Mouse (Mus musculus) ZHBTc4 (cell line): Measurements from ENCODE around the gene Rpn2.

ENCODE experiments used
- DNase-seq: peaks from one replicate; pipeline ENCODE4 v3.0.0-alpha.2; 2011; ENCODE audit warnings: low read depth, low spot score

Rpn2 gene

GRCm38 (mm10) chr2:157310963-157311637 is 32.3 kb downstream of the Rpn2 start:
- no peak for DNase-seq

DNA sequence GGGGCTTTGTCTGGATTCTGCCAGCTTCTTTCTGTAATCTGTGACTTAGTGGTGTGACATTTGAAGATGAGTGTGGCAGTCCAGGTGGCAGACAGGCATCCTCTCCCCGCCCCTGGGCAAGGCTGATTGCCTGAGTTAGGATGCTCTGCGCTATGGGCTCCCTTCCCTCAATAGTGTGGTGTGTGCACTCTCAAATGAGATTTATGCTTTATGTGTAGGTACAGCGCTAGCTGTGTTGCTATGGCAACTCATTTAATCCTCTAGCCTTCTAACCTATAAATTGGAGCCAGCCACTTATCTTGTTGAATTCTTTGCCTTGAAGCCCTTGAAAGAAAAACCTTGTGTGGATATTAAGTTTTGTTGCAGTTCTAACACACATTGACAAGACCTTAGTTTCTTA is 34.9 kb downstream of the Rpn2 start:
- DNase-seq, result no peak

- DNase-seq, result no peak
Observed at GRCm38 (mm10) chr2:157314310-157314709, 35.5 kb downstream of the Rpn2 start.

GRCm38 (mm10) chr2:157315486-157315885 is 36.7 kb downstream of the Rpn2 start:
- no peak for DNase-seq

DNA sequence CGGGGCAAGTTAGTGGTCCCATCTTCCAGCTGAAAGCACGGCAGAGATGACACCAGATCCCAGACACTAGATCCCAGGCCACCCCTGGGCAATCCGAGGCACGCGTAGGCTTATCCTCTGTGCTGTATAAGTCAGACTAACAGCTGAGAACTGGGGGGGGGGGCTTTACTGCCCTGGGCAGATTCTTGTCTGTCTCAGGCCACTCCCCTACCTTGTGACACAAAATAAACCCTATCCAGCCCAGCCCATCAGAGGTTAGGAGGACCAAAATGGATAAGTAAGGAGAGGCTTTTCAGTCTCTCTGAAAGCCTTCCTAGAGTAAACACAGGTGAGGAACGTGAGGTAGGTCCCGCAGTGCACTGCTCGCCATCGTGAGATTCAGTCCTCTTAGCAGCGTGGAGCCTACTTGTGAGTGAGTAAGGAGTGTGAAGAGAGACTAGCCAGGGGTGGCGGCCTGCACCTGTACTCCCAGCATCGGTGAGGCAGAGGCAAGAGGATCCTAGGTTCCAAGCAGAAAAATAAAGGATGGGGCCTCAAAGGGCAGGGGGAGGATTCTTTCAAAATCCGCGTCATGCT is 37.6 kb downstream of the Rpn2 start:
- no peak for DNase-seq

DNA sequence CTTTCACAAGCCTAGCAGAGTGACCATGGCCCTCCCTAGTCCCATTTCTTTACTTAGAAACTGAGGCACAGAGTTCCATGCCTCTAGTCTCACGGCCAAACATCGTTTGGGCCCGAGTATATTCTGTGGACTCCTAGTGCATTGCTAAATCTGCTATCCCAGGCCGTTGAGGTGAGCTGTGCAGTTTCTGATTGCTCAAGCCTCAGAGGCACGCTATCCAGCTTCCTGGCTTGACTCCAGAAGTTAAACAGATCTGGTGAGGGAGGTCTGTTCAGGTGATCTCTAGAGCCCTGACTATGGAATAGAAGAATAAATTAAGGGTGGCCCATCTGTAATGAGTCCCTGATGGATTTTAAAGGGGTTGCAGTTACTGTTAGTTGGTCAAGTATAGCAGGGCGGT is 38.4 kb downstream of the Rpn2 start:
- no peak for DNase-seq

- DNase-seq, result no peak
Observed at GRCm38 (mm10) chr2:157320135-157320534, 41.3 kb downstream of the Rpn2 start.

GRCm38 (mm10) chr2:157320886-157321285 is 42.1 kb downstream of the Rpn2 start:
- no peak for DNase-seq

- DNase-seq, result no peak
Observed at GRCm38 (mm10) chr2:157322029-157322766, 43.4 kb downstream of the Rpn2 start.

DNA sequence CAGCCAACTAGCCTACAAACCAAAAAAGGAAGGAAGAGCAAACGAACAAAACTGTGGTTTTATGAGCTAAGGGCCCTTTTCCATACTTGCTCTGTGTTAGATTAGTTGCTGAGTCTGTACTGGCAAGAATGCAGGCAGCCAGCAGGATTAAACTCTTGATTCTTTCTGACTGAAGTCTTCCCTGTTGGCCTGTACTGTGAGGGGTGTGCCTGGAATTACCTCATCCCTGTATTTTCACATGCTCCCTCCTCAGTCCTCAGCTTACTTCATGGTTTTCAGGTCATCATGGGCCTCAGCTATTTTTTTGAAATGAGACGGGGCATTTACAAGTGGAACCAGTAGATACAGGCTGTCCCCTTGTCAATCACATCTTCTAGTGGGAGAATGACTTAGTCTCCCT is 46.4 kb downstream of the Rpn2 start:
- DNase-seq, result no peak

DNA sequence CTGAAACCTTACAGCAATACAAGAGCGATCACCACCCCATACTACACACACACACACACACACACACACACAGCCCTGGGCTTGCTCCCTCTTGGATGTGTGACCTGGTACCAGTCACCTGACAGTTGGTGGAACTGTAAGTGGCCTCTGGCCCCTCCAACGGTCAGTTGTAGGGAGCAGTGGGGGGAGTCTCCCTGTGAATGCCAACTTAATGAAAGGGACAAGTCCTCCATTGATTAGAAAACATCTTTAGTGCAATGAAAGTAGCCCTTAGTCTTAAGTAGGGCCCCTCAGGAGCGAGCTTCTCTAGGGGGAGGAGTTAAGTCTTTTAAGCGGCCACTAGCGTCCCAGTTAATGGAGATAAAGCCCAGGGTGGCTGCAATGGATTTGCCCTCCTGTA is 49.3 kb downstream of the Rpn2 start:
- no peak for DNase-seq

- peak; percentile 85 for DNase-seq
Observed at GRCm38 (mm10) chr2:157328570-157328969, 49.8 kb downstream of the Rpn2 start.

- peak; percentile 34 for DNase-seq
Observed at GRCm38 (mm10) chr2:157332059-157332458, 53.2 kb downstream of the Rpn2 start.

DNA sequence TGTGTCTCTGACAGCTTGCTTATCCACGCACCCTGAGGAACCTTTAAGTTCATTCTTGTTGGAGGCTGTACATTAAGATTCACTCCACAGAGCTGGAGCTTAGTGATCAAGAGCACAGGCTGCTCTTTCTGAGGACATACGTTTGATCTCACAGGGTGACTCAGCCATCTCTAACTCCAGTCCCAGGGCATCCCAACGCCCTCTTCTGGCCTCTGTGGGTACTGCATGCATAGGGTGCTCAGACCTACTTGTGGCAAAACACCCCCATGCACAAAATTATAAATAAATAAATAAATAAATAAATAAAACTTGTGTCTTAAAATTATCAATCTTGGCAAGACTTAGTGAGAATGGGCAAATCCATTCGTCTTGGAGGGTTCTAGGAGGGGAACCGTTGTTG is 59.8 kb downstream of the Rpn2 start:
- peak; percentile 92 for DNase-seq

- peak; percentile 47 for DNase-seq
Observed at GRCm38 (mm10) chr2:157339532-157339931, 60.7 kb downstream of the Rpn2 start.

DNA sequence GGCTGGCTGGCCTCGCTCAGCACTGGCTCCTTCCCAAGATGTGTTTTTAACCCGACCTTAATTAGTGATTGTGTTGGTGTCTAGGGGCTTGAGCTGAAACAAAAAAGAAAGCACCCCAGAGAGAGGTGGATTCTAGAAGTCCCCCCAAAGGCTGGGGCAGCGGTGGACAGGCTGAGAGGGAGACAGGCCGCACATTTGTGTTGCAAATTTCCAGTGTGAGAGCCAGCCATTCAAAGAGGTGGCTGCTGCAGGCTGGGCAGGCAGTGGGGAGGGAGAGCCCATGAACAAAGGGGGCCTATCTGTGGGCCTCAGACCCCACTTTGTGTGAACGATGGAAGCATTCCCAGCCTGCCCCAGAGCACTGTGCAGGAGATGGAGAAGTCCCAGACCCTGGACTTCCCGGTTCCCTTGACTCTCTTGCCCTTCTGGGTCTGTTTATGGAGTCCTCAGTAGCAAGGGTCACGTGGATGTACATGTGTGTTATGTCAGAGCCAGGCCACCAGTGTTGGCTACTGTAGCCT is 61.5 kb downstream of the Rpn2 start:
- no peak for DNase-seq

DNA sequence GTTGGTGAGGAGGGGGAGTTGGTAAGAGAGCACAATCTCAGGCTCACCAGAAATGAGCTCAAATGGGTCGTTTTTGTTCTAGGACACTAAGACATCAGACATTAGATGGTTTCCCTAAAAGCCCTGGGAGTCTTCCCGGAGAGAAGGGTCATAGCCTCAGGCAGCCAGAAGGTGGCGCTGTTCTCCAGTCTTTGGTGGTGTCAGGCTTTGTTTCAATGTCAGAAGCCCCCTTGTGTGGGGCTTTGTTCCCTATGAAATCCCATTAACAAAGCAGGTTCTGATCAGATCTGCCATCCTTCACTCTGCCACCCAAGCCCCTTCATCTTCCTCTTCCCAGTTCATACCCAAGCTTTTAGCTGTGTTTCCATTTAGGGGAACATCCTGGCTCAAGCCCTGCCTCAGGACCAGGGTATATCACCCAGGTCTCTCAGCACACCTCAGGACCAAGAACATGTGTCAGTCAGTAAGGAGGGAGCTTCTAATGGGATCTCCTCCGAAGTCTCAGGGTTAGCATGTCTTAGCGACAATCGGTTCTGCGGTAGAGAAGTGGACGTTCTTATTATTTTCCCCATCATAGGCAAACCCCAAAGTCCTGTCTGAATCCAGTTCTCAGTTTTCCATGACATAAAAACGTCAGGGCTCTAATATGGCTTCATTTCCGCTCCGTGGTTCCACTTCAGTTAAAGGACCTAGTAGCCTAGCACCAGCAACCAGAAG is 62.9 kb downstream of the Rpn2 start:
- peak; percentile 86 for DNase-seq

GRCm38 (mm10) chr2:157342328-157342926 is 63.6 kb downstream of the Rpn2 start:
- no peak for DNase-seq

GRCm38 (mm10) chr2:157343337-157343736 is 64.5 kb downstream of the Rpn2 start:
- DNase-seq, result peak; percentile 73

GRCm38 (mm10) chr2:157347361-157348159 is 68.7 kb downstream of the Rpn2 start, which contains the start of gene Ghrh:
Ghrh (minus strand) TSS chr2:157347506.
- DNase-seq, result no peak
